9 mouse cellular contexts compared by ENCODE assay signal in the genomic region with DNA sequence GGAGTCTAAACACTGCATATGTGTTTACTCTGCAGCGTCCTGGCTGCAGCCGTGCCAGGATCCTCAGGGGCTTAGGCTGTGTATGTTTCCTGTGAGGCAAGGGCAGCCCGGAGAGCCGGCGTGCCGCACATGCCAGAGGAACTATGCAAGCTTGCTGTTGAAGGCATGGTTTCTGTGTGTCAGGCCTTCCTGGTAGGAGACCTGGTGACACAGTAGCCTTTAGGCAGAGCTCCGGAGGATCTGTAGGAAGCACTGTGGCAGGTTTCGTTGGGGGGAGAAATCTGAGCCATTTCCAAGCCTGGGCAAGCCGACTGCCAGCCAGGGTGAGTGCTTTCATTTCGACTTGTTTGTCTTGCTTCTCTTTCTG. TPM values are rescaled to one million over a fixed set of nuclear protein-coding genes. Genes with fewer than 3 reads are reported as not detected.
DNase-seq lines count a peak whose midpoint lies in the region; ATAC-seq lines count a peak whose summit lies in the region.
"Had no signal": no experiment of that assay in that cellular context is flagged by ENCODE, and none has a peak within 500 bp of the region (broad histone marks: within the 10 kb centered on the region; RNA-seq: fewer than 3 reads in every experiment).

No protein-coding gene starts in this region.

- H3K4me2 ChIP-seq in hindbrain, embryonic 12.5 days (replicated peaks), result peak overlapping the region; percentile 21; the same call in 1 of the 2 replicates
- H3K4me2 ChIP-seq in hindbrain, embryonic 16.5 days (ENCODE audit: low read length), result no peak overlapping the region
- H3K4me2 ChIP-seq in embryonic facial prominence, embryonic 15.5 days (replicated peaks), result peak overlapping the region; percentile 41
- H3K4me2 ChIP-seq in intestine, embryonic 14.5 days (ENCODE audit: low read length), result peak overlapping the region; percentile 25

- 0 out of 2 replicates have a peak, but pooled peaks cover 3% of the 10 kb centered on the region for H3K36me3 ChIP-seq in hindbrain, embryonic 12.5 days
- no peaks in the 10 kb centered on the region for H3K36me3 ChIP-seq in hindbrain, embryonic 16.5 days (ENCODE audit: control insufficient read depth, insufficient read depth, low read length)
- H3K36me3 ChIP-seq in embryonic facial prominence, embryonic 15.5 days, result 0 out of 2 replicates have a peak, but pooled peaks cover 9% of the 10 kb centered on the region
- H3K36me3 ChIP-seq in intestine, embryonic 14.5 days (ENCODE audit: control insufficient read depth, insufficient read depth, low read length), result peaks cover 12% of the 10 kb centered on the region; the same call in 1 of the 2 replicates
- no peaks in the 10 kb centered on the region for H3K36me3 ChIP-seq in midbrain, embryonic 10.5 days

- ATAC-seq in hindbrain, embryonic 12.5 days (ENCODE audit: low FRiP score), result no peak
- no peak for ATAC-seq in hindbrain, embryonic 16.5 days
- ATAC-seq in embryonic facial prominence, embryonic 15.5 days (ENCODE audit: insufficient number of reproducible peaks, low FRiP score, low TSS enrichment, low read depth), result peak; percentile 73; the same call in 1 of the 2 replicates
- ATAC-seq in intestine, embryonic 14.5 days (replicated peaks; ENCODE audit: low FRiP score, low TSS enrichment, low read depth), result no peak
- no peak for ATAC-seq in inflammation-experienced regulatory T-cells, adult 6 months

- no peak overlapping the region for H3K4me3 ChIP-seq in hindbrain, embryonic 12.5 days
- no peak overlapping the region for H3K4me3 ChIP-seq in hindbrain, embryonic 16.5 days (ENCODE audit: low read length)
- H3K4me3 ChIP-seq in embryonic facial prominence, embryonic 15.5 days (replicated peaks), result peak overlapping the region; percentile 15; the same call in 1 of the 2 replicates
- H3K4me3 ChIP-seq in intestine, embryonic 14.5 days (ENCODE audit: low read depth, low read length), result no peak overlapping the region
- no peak overlapping the region for H3K4me3 ChIP-seq in midbrain, embryonic 10.5 days

- no peaks in the 10 kb centered on the region for H3K9me3 ChIP-seq in hindbrain, embryonic 12.5 days (replicated peaks)
- no peaks in the 10 kb centered on the region for H3K9me3 ChIP-seq in hindbrain, embryonic 16.5 days (ENCODE audit: control insufficient read depth, low read length)
- H3K9me3 ChIP-seq in embryonic facial prominence, embryonic 15.5 days (replicated peaks), result no peaks in the 10 kb centered on the region
- no peaks in the 10 kb centered on the region for H3K9me3 ChIP-seq in intestine, embryonic 14.5 days (ENCODE audit: control insufficient read depth, low read length)
- no peaks in the 10 kb centered on the region for H3K9me3 ChIP-seq in midbrain, embryonic 10.5 days (replicated peaks)

- no peaks in the 10 kb centered on the region for H3K27me3 ChIP-seq in hindbrain, embryonic 12.5 days
- H3K27me3 ChIP-seq in hindbrain, embryonic 16.5 days (replicated peaks; ENCODE audit: control insufficient read depth, insufficient read depth, low read length), result no peaks in the 10 kb centered on the region
- no peaks in the 10 kb centered on the region for H3K27me3 ChIP-seq in embryonic facial prominence, embryonic 15.5 days
- H3K27me3 ChIP-seq in intestine, embryonic 14.5 days (replicated peaks; ENCODE audit: control insufficient read depth, insufficient read depth, low read length), result no peaks in the 10 kb centered on the region
- no peaks in the 10 kb centered on the region for H3K27me3 ChIP-seq in midbrain, embryonic 10.5 days (ENCODE audit: low read depth, poor library complexity, severe bottlenecking)

- H3K9ac ChIP-seq in hindbrain, embryonic 12.5 days, result no peak overlapping the region
- no peak overlapping the region for H3K9ac ChIP-seq in hindbrain, embryonic 16.5 days (ENCODE audit: low read depth, low read length)
- H3K9ac ChIP-seq in embryonic facial prominence, embryonic 15.5 days, result no peak overlapping the region; the same call in 1 of the 2 replicates
- 0 out of 2 replicates have a peak overlapping the region, but pooled peaks have one; percentile 13 for H3K9ac ChIP-seq in intestine, embryonic 14.5 days (ENCODE audit: low read length)

- peak; percentile 55 for DNase-seq in intestine, embryonic 14.5 days (ENCODE audit: low spot score)
- peak; percentile 87 for DNase-seq in lung, postnatal 10 days
- no peak for DNase-seq in midbrain, embryonic 10.5 days (ENCODE audit: low spot score)
- no peak for DNase-seq in c-Kit-positive CD71-positive TER-119-positive erythroid progenitor cells, embryonic 14.5 days (ENCODE audit: low spot score)

- H3K27ac ChIP-seq in hindbrain, embryonic 12.5 days, result no peak overlapping the region
- H3K27ac ChIP-seq in hindbrain, embryonic 16.5 days (ENCODE audit: low read depth, low read length), result no peak overlapping the region
- peak overlapping the region; percentile 68 for H3K27ac ChIP-seq in embryonic facial prominence, embryonic 15.5 days (replicated peaks)
- H3K27ac ChIP-seq in intestine, embryonic 14.5 days (ENCODE audit: low read depth), result peak overlapping the region; percentile 22; the same call in 1 of the 2 replicates
- no peak overlapping the region for H3K27ac ChIP-seq in midbrain, embryonic 10.5 days (replicated peaks)
- H3K27ac ChIP-seq: macrophage had no signal

- 61% methylated on average over 10 of the region's 10 CpGs for WGBS in hindbrain, embryonic 12.5 days
- WGBS in hindbrain, embryonic 16.5 days, result 83% methylated on average over 10 of the region's 10 CpGs
- WGBS in embryonic facial prominence, embryonic 15.5 days, result 23% methylated on average over 10 of the region's 10 CpGs
- 49% methylated on average over 10 of the region's 10 CpGs for WGBS in intestine, embryonic 14.5 days
- 73% methylated on average over 10 of the region's 10 CpGs for WGBS in midbrain, embryonic 10.5 days

- no peaks in the 10 kb centered on the region for H3K4me1 ChIP-seq in hindbrain, embryonic 12.5 days
- H3K4me1 ChIP-seq in hindbrain, embryonic 16.5 days (ENCODE audit: control insufficient read depth, insufficient read depth, low read depth, low read length), result no peaks in the 10 kb centered on the region
- peaks cover 28% of the 10 kb centered on the region for H3K4me1 ChIP-seq in embryonic facial prominence, embryonic 15.5 days
- peaks cover 10% of the 10 kb centered on the region for H3K4me1 ChIP-seq in intestine, embryonic 14.5 days (replicated peaks; ENCODE audit: control insufficient read depth, insufficient read depth, low read length)
- no peaks in the 10 kb centered on the region for H3K4me1 ChIP-seq in midbrain, embryonic 10.5 days

RNA-seq across cellular contexts. Expression of a gene that starts 12.3 kb away (rescaled TPM):
- 9.4 and 11.0 TPM in 2 replicates for polyA plus RNA-seq in hindbrain, embryonic 12.5 days (2016; fragmentation: Nextera tagmentation; extraction: Ambion mirVana)
- 3.3 and 4.4 TPM in 2 replicates for polyA plus RNA-seq in hindbrain, embryonic 16.5 days (2015; fragmentation: Nextera tagmentation; extraction: Ambion mirVana)
- polyA plus RNA-seq in embryonic facial prominence, embryonic 15.5 days (2015; fragmentation: Nextera tagmentation; extraction: Ambion mirVana), result 21.0 and 23.9 TPM in 2 replicates
- polyA plus RNA-seq in intestine, embryonic 14.5 days (2014; fragmentation: Nextera tagmentation; extraction: Ambion mirVana), result 22.3 and 23.8 TPM in 2 replicates
- under 1 TPM in 2 of 3 experiments, not detected in 1; 0.20 to 0.55 TPM for polyA plus RNA-seq in inflammation-experienced regulatory T-cells, adult 6 months (2017; shearing (Covaris generic))
- 7.4 and 8.2 TPM in 2 replicates for polyA plus RNA-seq in midbrain, embryonic 10.5 days (2016; fragmentation: Nextera tagmentation; extraction: Ambion mirVana)

Comparison
In these comparisons a context has a peak if more than half of its experiments do, and no peak if none do; other contexts are left out.
1. H3K27ac ChIP-seq: peak in embryonic facial prominence, embryonic 15.5 days (single experiment) and intestine, embryonic 14.5 days (single experiment); none in hindbrain, embryonic 12.5 days (single experiment), hindbrain, embryonic 16.5 days (single experiment) and midbrain, embryonic 10.5 days (single experiment).
2. DNase-seq: peak in intestine, embryonic 14.5 days (single experiment) and lung, postnatal 10 days (single experiment); none in midbrain, embryonic 10.5 days (single experiment) and c-Kit-positive CD71-positive TER-119-positive erythroid progenitor cells, embryonic 14.5 days (single experiment).